Mouse (Mus musculus) liver, embryonic 14.5 days (tissue): Measurements from ENCODE around the gene Stat3.

Experiments
- CTCF ChIP-seq: IDR thresholded peaks from 2 replicates; pipeline ENCODE4 v1.5.1; 2016; ENCODE audit warnings: antibody characterized with exemption, low read depth, control low read depth
- EP300 ChIP-seq: IDR thresholded peaks from 2 replicates; pipeline ENCODE4 v1.6.1; 2016; ENCODE audit warnings: antibody characterized with exemption, low read depth

DNA sequence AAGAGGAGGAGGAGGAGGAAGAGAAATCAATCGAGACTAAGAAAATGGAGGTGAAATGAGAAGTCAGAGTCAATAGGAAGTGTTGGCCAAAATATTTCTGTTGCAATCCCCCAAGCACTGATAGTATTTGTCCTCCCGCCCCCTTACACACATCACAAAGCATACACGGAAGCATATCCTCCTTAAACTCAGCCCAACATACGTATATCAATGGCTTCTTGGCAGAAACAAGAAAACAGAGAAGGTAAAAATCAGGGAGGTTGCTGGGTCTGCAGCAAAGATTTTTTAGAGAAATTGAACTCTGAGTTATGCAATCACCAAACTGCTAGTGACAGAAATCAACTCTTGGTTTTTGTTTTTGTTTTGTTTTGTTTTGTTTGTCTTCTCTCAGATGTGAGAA lies 91.3 kb downstream of the Stat3 start:
- no peak for TF ChIP-seq CTCF
- TF ChIP-seq EP300 = no peak
